Mouse (Mus musculus) fat pad, adult 2 months (tissue): ENCODE results near the gene Capn2.

Experiments
- DNase-seq: peaks from one replicate; pipeline ENCODE4 v3.0.0-alpha.2; 2011; ENCODE audit warnings: low read depth, low spot score; ENCODE audit errors: extremely low read depth

Capn2 gene

GRCm38 (mm10) chr1:182502491-182503050 is 14.8 kb downstream of the Capn2 start:
- DNase-seq, result no peak

- no peak for DNase-seq
These were observed 15.5 kb downstream of the Capn2 start for GRCm38 (mm10) chr1:182501815-182502405.

- no peak for DNase-seq
These were observed 16.6 kb downstream of the Capn2 start for GRCm38 (mm10) chr1:182500843-182501242.

- DNase-seq, result no peak
These were observed 17.2 kb downstream of the Capn2 start for GRCm38 (mm10) chr1:182500224-182500623.

- DNase-seq, result no peak
These were observed 17.8 kb downstream of the Capn2 start for GRCm38 (mm10) chr1:182499443-182500089.

- DNase-seq, result no peak
These were observed 19.7 kb downstream of the Capn2 start for GRCm38 (mm10) chr1:182497736-182498135.

GRCm38 (mm10) chr1:182496685-182497084 is 20.7 kb downstream of the Capn2 start:
- peak; percentile 86 for DNase-seq

GRCm38 (mm10) chr1:182494285-182495145 is 22.9 kb downstream of the Capn2 start:
- no peak for DNase-seq

GRCm38 (mm10) chr1:182491839-182492238 is 25.6 kb downstream of the Capn2 start:
- no peak for DNase-seq

GRCm38 (mm10) chr1:182490568-182490967 is 26.8 kb downstream of the Capn2 start:
- DNase-seq, result no peak

- DNase-seq, result peak; percentile 36
These were observed 27.5 kb downstream of the Capn2 start for GRCm38 (mm10) chr1:182489803-182490452.

- no peak for DNase-seq
These were observed 28.9 kb downstream of the Capn2 start for GRCm38 (mm10) chr1:182488503-182488902.

GRCm38 (mm10) chr1:182483910-182484274 is 33.5 kb downstream of the Capn2 start:
- DNase-seq, result no peak

GRCm38 (mm10) chr1:182482991-182483909 is 34.2 kb downstream of the Capn2 start:
- no peak for DNase-seq

- DNase-seq, result no peak
These were observed 35.6 kb downstream of the Capn2 start for GRCm38 (mm10) chr1:182481646-182482295.

GRCm38 (mm10) chr1:182481138-182481537 is 36.3 kb downstream of the Capn2 start:
- DNase-seq, result no peak

GRCm38 (mm10) chr1:182478935-182479334 is 38.5 kb downstream of the Capn2 start:
- no peak for DNase-seq

- DNase-seq, result no peak
These were observed 42.2 kb downstream of the Capn2 start for GRCm38 (mm10) chr1:182475005-182475796.

- DNase-seq, result no peak
These were observed 51.4 kb downstream of the Capn2 start for GRCm38 (mm10) chr1:182465978-182466377.
